Mouse (Mus musculus) left cerebral cortex, adult 9 months (tissue): ENCODE measurements around the gene Rrbp1.

Experiments
- DNase-seq, 2 experiments: peaks; one replicate each; pipeline ENCODE4 v3.0.0; 2022; ENCODE audit warnings: low spot score in 2 of 2

The Rrbp1 gene

GRCm38 (mm10) chr2:144011080-144011551 is at the start of gene Rrbp1:
Gene Rrbp1 (minus strand): TSS chr2:144011263.
- DNase-seq: peak; percentile 99

GRCm38 (mm10) chr2:144057735-144058134 is 46.7 kb upstream of the Rrbp1 start:
- DNase-seq: no peak

GRCm38 (mm10) chr2:144052410-144053065 is 41.5 kb upstream of the Rrbp1 start:
- peak; percentile 32 to 67 for DNase-seq

- no peak for DNase-seq
Observed at GRCm38 (mm10) chr2:144050861-144051260, 39.8 kb upstream of the Rrbp1 start.

- DNase-seq: no peak
Observed at GRCm38 (mm10) chr2:144050146-144050680, 39.1 kb upstream of the Rrbp1 start.

- DNase-seq: no peak
Observed at GRCm38 (mm10) chr2:144046916-144047315, 35.9 kb upstream of the Rrbp1 start.

- peak; percentile 45 to 51 for DNase-seq
Observed at GRCm38 (mm10) chr2:144045756-144046560, 34.9 kb upstream of the Rrbp1 start.

- DNase-seq: peak; percentile 62 to 85
Observed at GRCm38 (mm10) chr2:144044726-144045125, 33.7 kb upstream of the Rrbp1 start.

GRCm38 (mm10) chr2:144032664-144033063 is 21.6 kb upstream of the Rrbp1 start, which contains the start of gene Banf2:
Gene Banf2 (plus strand): TSS chr2:144033059.
- no peak for DNase-seq

GRCm38 (mm10) chr2:144030791-144031190 is 19.7 kb upstream of the Rrbp1 start:
- no peak for DNase-seq

- DNase-seq: no peak
Observed at GRCm38 (mm10) chr2:144026456-144026855, 15.4 kb upstream of the Rrbp1 start.

GRCm38 (mm10) chr2:144025361-144025760 is 14.3 kb upstream of the Rrbp1 start:
- no peak for DNase-seq

GRCm38 (mm10) chr2:144022441-144022840 is 11.4 kb upstream of the Rrbp1 start:
- DNase-seq: no peak

- DNase-seq: no peak
Observed at GRCm38 (mm10) chr2:144019971-144020370, 8.9 kb upstream of the Rrbp1 start.

- no peak for DNase-seq
Observed at GRCm38 (mm10) chr2:144015861-144016260, 4.8 kb upstream of the Rrbp1 start.

- no peak for DNase-seq
Observed at GRCm38 (mm10) chr2:144014481-144014880, 3.4 kb upstream of the Rrbp1 start.

GRCm38 (mm10) chr2:144014051-144014450 is 3.0 kb upstream of the Rrbp1 start:
- DNase-seq: no peak

GRCm38 (mm10) chr2:144010282-144011044 is 600 bp downstream of the Rrbp1 start:
- DNase-seq: peak in 1 of 2 experiments; percentile 56

- peak in 1 of 2 experiments; percentile 46 for DNase-seq
Observed at GRCm38 (mm10) chr2:144009551-144010281, 1.3 kb downstream of the Rrbp1 start.

GRCm38 (mm10) chr2:144009081-144009480 is 2.0 kb downstream of the Rrbp1 start:
- no peak for DNase-seq

- no peak for DNase-seq
Observed at GRCm38 (mm10) chr2:144007211-144007610, 3.9 kb downstream of the Rrbp1 start.
